Mouse (Mus musculus): ENCODE measurements around the gene Gm9944. TPM values are rescaled to one million over a fixed set of nuclear protein-coding genes. Genes with fewer than 3 reads are reported as not detected.

Gene Gm9944
- polyA plus RNA-seq (2014; fragmentation: Illumina TruSeq; extraction: RNeasy Lipid Tissue Mini Kit (QIAGEN cat#74804); ENCODE audit: low read depth, low replicate concordance), result not detected

GRCm38 (mm10) chr4:144453217-144453616 lies at the start of gene Gm9944:
TSS of gene Gm9944 (minus strand) at chr4:144453317.

GRCm38 (mm10) chr4:144463656-144464055 lies 10.5 kb upstream of the Gm9944 start, which contains the start of gene Aadacl3:
TSS of gene Aadacl3 (minus strand) at chr4:144463756.

GRCm38 (mm10) chr4:144438672-144439071 lies 14.4 kb downstream of the Gm9944 start, which contains the start of gene 1700012P22Rik:
TSS of gene 1700012P22Rik (minus strand) at chr4:144438772.

GRCm38 (mm10) chr4:144408290-144408689 lies 44.8 kb downstream of the Gm9944 start, which contains the start of gene Pramef12:
TSS of gene Pramef12 (minus strand) at chr4:144408464.

Other genes with a start within 250 kb of the Gm9944 start
- gene C87977, start 240.0 kb downstream of the Gm9944 start, polyA plus RNA-seq (2014; fragmentation: Illumina TruSeq; extraction: RNeasy Lipid Tissue Mini Kit (QIAGEN cat#74804); ENCODE audit: low read depth, low replicate concordance), result not detected
- gene Pramel5, start 172.8 kb downstream of the Gm9944 start, polyA plus RNA-seq (2014; fragmentation: Illumina TruSeq; extraction: RNeasy Lipid Tissue Mini Kit (QIAGEN cat#74804); ENCODE audit: low read depth, low replicate concordance), result not detected
- not detected for gene Gm13128, start 123.1 kb downstream of the Gm9944 start, polyA plus RNA-seq (2014; fragmentation: Illumina TruSeq; extraction: RNeasy Lipid Tissue Mini Kit (QIAGEN cat#74804); ENCODE audit: low read depth, low replicate concordance)
- gene Gm13119, start 95.4 kb downstream of the Gm9944 start, polyA plus RNA-seq (2014; fragmentation: Illumina TruSeq; extraction: RNeasy Lipid Tissue Mini Kit (QIAGEN cat#74804); ENCODE audit: low read depth, low replicate concordance), result not detected
- gene Pramef20, start 75.4 kb downstream of the Gm9944 start, polyA plus RNA-seq (2014; fragmentation: Illumina TruSeq; extraction: RNeasy Lipid Tissue Mini Kit (QIAGEN cat#74804); ENCODE audit: low read depth, low replicate concordance), result not detected
- gene Pramef12, start 44.9 kb downstream of the Gm9944 start, polyA plus RNA-seq (2014; fragmentation: Illumina TruSeq; extraction: RNeasy Lipid Tissue Mini Kit (QIAGEN cat#74804); ENCODE audit: low read depth, low replicate concordance), result not detected
- gene 1700012P22Rik, start 14.5 kb downstream of the Gm9944 start, polyA plus RNA-seq (2014; fragmentation: Illumina TruSeq; extraction: RNeasy Lipid Tissue Mini Kit (QIAGEN cat#74804); ENCODE audit: low read depth, low replicate concordance), result not detected
- gene Aadacl3, start 10.4 kb upstream of the Gm9944 start, polyA plus RNA-seq (2014; fragmentation: Illumina TruSeq; extraction: RNeasy Lipid Tissue Mini Kit (QIAGEN cat#74804); ENCODE audit: low read depth, low replicate concordance), result not detected
- not detected for gene 9430007A20Rik, start 66.5 kb upstream of the Gm9944 start, polyA plus RNA-seq (2014; fragmentation: Illumina TruSeq; extraction: RNeasy Lipid Tissue Mini Kit (QIAGEN cat#74804); ENCODE audit: low read depth, low replicate concordance)
- gene Gm13124, start 111.8 kb upstream of the Gm9944 start, polyA plus RNA-seq (2014; fragmentation: Illumina TruSeq; extraction: RNeasy Lipid Tissue Mini Kit (QIAGEN cat#74804); ENCODE audit: low read depth, low replicate concordance), result not detected
- not detected for gene Aadacl4, start 160.4 kb upstream of the Gm9944 start, polyA plus RNA-seq (2014; fragmentation: Illumina TruSeq; extraction: RNeasy Lipid Tissue Mini Kit (QIAGEN cat#74804); ENCODE audit: low read depth, low replicate concordance)
- gene Gm436, start 233.1 kb upstream of the Gm9944 start, polyA plus RNA-seq (2014; fragmentation: Illumina TruSeq; extraction: RNeasy Lipid Tissue Mini Kit (QIAGEN cat#74804); ENCODE audit: low read depth, low replicate concordance), result not detected

All from adrenal gland, adult 10 weeks (tissue).